Mouse (Mus musculus) heart, embryonic 10.5 days (tissue): ENCODE results near the gene Gcnt7. TPM values are rescaled to one million over a fixed set of nuclear protein-coding genes. Genes with fewer than 3 reads are reported as not detected.
A peak's percentile ranks its signal among the peaks of the same experiment; 100 is the strongest.

ENCODE experiments used
- DNase-seq: peaks from one replicate; pipeline ENCODE4 v3.0.0-alpha.2; 2017; ENCODE audit warnings: low spot score
- H3K27ac ChIP-seq: fragments of 300-500 bp; sonication (generic); 2 replicates; pipeline ENCODE4 v1.5.1; 2016; ENCODE audit warnings: mild to moderate bottlenecking
- H3K27me3 ChIP-seq: fragments of 300-500 bp; sonication (generic); 2 replicates; pipeline ENCODE4 v1.6.1; 2016; ENCODE audit warnings: mild to moderate bottlenecking; ENCODE audit not compliant: poor library complexity, insufficient read depth, severe bottlenecking
- H3K36me3 ChIP-seq: fragments of 300-500 bp; sonication (generic); 2 replicates; pipeline ENCODE4 v1.6.1; 2016; ENCODE audit warnings: mild to moderate bottlenecking, moderate library complexity
- H3K4me1 ChIP-seq: fragments of 300-500 bp; sonication (generic); 2 replicates; pipeline ENCODE4 v1.6.1; 2016; ENCODE audit warnings: mild to moderate bottlenecking
- H3K4me3 ChIP-seq: fragments of 300-500 bp; sonication (generic); 2 replicates; pipeline ENCODE4 v1.5.1; 2016; ENCODE audit warnings: mild to moderate bottlenecking, moderate library complexity
- H3K9me3 ChIP-seq: fragments of 300-500 bp; sonication (generic); 2 replicates; pipeline ENCODE4 v1.6.1; 2016; ENCODE audit warnings: mild to moderate bottlenecking, moderate library complexity
- WGBS: fragments of 180-500 bp; shearing (Covaris S2); methylation state at CpG from one replicate; pipeline ENCODE4 v1.1.7; 2016; 5-methylcytosine and 5-hydroxymethylcytosine counted together
- polyA plus RNA-seq: library from polyadenylated mRNA; unstranded; fragments of >200 nt; fragmentation: Nextera tagmentation; extraction: Ambion mirVana; gene quantifications from 2 replicates; pipeline ENCODE4 v1.2.1, GENCODE M21; 2016

Gcnt7 gene
- polyA plus RNA-seq, 1 experiment from 2014 or later = 1.8 TPM

DNA sequence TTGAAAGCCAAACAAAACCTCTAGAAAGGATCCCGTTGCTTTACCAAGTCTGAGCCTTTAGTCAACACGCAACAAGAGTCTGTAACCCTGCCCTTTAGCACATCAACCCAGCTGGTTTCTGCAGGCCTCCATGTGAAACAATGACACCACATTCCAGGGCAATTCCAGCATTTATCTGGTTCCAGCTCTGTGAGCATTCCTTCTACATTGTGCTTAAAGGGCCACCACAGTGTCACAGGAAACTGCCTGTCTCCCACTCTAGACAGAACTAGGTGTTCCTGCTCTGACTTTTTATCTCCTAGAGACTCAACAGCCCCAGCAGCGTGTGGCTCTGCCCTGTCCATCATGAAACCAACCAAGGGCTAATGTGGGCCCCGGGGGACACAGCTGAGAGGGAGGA lies 45.1 kb downstream of the Gcnt7 start:
- Histone ChIP-seq H3K27me3 (peaks cover 13% of the 10 kb centered on the region), H3K4me3 (no peak overlapping the region), H3K4me1 (peaks cover 26% of the 10 kb centered on the region), H3K9me3 (no peaks in the 10 kb centered on the region), H3K27ac (peak overlapping the region; percentile 67), H3K36me3 (no peaks in the 10 kb centered on the region)
- DNase-seq = no peak
- 9% methylated on average over 4 of the region's 4 CpGs for WGBS

DNA sequence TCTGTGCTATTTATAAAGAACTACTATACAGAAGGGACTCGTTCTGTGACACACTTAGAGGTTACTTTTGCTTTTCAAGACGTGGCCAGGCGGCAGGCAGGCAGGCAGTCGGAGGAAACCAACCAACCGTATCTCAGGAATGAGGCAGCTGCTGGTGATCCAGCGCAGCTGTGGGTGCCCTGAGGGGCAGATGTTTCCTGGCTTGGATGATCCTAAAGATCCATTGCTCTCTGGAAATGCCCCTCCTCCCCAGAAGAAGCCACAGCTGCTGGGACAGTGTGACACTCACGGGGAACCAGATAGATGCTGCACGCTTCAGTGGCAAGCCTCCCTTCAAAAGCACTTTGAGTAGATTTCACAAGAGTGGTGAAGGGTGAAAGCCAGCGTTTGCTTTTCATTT lies 45.9 kb downstream of the Gcnt7 start:
- Histone ChIP-seq H3K27ac (peak overlapping the region; percentile 36; the same call in 1 of the 2 replicates), H3K9me3 (no peaks in the 10 kb centered on the region), H3K4me3 (peak overlapping the region; percentile 4), H3K4me1 (peaks cover 29% of the 10 kb centered on the region), H3K36me3 (no peaks in the 10 kb centered on the region), H3K27me3 (peaks cover 13% of the 10 kb centered on the region)
- 1% methylated on average over 9 of the region's 9 CpGs for WGBS
- DNase-seq = peak; percentile 81

DNA sequence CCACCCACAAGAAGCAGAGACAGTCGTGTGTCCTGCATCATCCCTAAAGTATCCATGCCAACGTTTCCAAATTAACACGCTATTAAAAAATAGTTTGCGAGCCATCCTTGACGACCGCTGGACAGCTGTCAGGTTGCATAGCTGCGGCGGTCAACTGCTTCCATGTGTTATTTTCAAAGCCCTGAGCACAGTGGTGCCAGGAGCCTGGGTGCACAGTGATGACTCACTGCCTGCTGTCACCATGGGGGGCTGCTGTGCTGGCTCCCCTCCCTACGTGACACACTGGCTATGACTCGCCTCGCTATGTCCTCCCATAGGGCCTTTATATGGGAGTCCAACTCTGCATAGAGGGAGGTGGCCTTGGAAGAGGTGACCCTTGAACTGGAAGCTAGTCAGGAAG lies 47.3 kb downstream of the Gcnt7 start:
- Histone ChIP-seq H3K27me3 (peaks cover 6% of the 10 kb centered on the region), H3K4me1 (peaks cover 29% of the 10 kb centered on the region), H3K4me3 (no peak overlapping the region), H3K36me3 (no peaks in the 10 kb centered on the region), H3K27ac (no peak overlapping the region), H3K9me3 (no peaks in the 10 kb centered on the region)
- WGBS = 78% methylated on average over 11 of the region's 11 CpGs
- DNase-seq = no peak

DNA sequence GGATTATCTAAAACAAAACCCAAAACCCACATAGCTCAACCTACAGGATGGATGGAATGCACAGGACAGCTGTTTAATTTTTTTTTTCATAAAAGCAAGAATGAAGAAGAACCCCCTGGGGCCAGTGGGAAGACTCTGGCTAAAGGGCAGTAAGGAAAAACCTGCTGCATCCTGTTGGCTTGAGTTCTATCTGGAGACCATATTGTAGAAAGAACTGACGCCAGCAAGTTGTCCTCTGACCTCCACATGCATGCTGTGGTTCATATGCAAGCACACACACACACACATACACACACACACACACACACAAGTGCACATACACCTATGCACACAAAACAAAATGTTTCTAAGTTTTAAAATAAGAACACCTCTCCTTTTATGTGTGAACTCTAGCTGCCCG lies 47.7 kb downstream of the Gcnt7 start:
- Histone ChIP-seq H3K27ac (no peak overlapping the region), H3K4me3 (no peak overlapping the region), H3K4me1 (peaks cover 29% of the 10 kb centered on the region), H3K9me3 (no peaks in the 10 kb centered on the region), H3K36me3 (no peaks in the 10 kb centered on the region), H3K27me3 (peaks cover 2% of the 10 kb centered on the region; the same call in 1 of the 2 replicates)
- 71% methylated on average over 2 of the region's 2 CpGs for WGBS
- no peak for DNase-seq

DNA sequence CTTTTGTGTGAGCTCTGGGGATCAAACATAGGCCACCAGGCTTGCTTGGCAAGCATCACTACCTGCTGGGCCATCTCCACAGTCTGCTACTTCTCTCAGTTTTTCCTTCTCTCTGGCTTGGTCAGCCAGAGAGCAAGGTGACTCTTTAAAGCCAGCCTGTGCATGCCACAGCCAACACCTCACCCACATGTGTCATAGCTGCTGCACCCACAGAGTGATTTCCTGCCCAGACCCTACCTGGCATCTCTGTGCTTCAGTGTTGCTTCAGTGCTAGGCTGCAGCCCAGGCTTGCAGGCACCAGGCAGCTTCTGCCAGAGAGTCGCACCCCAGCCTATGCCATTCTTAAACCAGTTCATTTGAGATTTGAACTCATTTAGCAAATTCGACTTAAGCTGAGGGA lies 50.9 kb downstream of the Gcnt7 start:
- no peaks in the 10 kb centered on the region for H3K9me3 ChIP-seq
- H3K27me3 ChIP-seq = peaks cover 7% of the 10 kb centered on the region
- H3K4me1 ChIP-seq = peaks cover 16% of the 10 kb centered on the region
- H3K4me3 ChIP-seq = no peak overlapping the region
- no peaks in the 10 kb centered on the region for H3K36me3 ChIP-seq
- H3K27ac ChIP-seq = no peak overlapping the region
- DNase-seq = no peak
- 84% methylated on average over 2 of the region's 2 CpGs for WGBS

DNA sequence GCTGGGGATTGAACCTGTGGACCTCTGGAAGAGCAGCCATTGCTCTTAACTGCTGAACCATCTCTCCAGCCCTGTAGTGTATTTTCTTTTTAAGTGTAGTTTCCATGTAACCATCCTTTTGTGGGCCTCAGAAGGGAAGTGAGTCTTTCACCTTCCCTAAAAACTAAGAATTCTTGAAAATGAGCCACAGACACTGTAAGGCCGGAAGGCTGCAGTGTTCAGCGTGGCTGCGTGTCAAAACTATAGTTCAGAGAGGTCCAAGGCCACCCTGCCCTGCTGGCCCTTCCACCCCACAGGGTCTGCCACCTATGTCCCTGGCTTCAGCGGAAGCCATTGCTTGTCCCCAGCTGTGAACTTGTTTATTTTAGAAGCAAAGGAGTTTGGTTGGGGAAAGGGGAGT lies 52.2 kb downstream of the Gcnt7 start:
- Histone ChIP-seq H3K27ac (no peak overlapping the region), H3K4me1 (peaks cover 19% of the 10 kb centered on the region; the same call in 1 of the 2 replicates), H3K4me3 (no peak overlapping the region), H3K9me3 (no peaks in the 10 kb centered on the region), H3K36me3 (no peaks in the 10 kb centered on the region), H3K27me3 (peaks cover 7% of the 10 kb centered on the region)
- 55% methylated on average over 4 of the region's 4 CpGs for WGBS
- DNase-seq = no peak

DNA sequence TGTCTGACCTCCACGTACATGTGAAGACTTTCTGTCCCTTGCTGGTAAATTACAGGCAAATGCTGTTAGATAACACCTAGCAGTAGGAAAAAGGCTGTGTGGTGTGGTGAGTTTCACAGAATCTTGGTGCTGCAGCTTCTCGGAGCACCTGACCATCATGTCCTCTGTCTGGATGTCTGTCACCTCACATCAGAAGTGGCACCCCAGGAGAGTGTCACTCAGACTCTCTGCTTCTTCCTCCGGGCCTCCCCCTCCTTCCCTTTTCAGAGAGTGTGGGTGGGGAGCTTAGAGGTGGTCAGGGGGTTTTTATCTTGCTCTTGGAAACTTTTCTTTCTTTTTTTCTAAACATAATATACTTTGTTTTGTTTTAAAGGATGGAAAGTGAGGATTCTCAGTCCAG lies 53.4 kb downstream of the Gcnt7 start:
- WGBS = 43% methylated on average over 3 of the region's 3 CpGs
- peaks cover 23% of the 10 kb centered on the region; the same call in 1 of the 2 replicates for H3K4me1 ChIP-seq

DNA sequence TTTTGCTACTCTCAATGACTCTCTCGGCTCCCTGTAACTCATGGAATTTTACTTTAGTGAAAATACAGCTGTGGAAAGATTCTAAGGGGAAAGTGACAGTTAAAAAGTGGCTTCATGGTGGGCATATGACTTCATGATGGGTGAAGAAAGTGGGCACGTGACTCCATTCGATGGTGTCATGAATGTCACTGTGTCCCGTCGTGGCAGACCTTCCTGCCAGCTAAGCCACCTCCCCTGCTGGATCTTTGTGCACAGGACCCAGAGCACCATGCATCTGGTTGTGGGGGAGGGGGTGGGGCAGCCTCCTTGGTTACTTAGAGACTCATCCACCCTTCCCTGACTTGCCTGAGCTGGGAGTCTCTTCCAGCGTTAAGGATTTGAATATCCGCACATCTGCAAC lies 54.2 kb downstream of the Gcnt7 start:
- peaks cover 29% of the 10 kb centered on the region; the same call in 1 of the 2 replicates for H3K4me1 ChIP-seq
- no peaks in the 10 kb centered on the region for H3K36me3 ChIP-seq
- WGBS = 63% methylated on average over 7 of the region's 7 CpGs
- no peaks in the 10 kb centered on the region for H3K9me3 ChIP-seq
- no peak overlapping the region for H3K27ac ChIP-seq
- H3K4me3 ChIP-seq = no peak overlapping the region
- no peak for DNase-seq
- peaks cover 7% of the 10 kb centered on the region for H3K27me3 ChIP-seq

More for the DNA sequence above, 53.4 kb downstream of the Gcnt7 start:
- Histone ChIP-seq H3K27ac (no peak overlapping the region), H3K4me3 (no peak overlapping the region), H3K36me3 (no peaks in the 10 kb centered on the region), H3K9me3 (no peaks in the 10 kb centered on the region), H3K27me3 (peaks cover 7% of the 10 kb centered on the region)
- DNase-seq = no peak

DNA sequence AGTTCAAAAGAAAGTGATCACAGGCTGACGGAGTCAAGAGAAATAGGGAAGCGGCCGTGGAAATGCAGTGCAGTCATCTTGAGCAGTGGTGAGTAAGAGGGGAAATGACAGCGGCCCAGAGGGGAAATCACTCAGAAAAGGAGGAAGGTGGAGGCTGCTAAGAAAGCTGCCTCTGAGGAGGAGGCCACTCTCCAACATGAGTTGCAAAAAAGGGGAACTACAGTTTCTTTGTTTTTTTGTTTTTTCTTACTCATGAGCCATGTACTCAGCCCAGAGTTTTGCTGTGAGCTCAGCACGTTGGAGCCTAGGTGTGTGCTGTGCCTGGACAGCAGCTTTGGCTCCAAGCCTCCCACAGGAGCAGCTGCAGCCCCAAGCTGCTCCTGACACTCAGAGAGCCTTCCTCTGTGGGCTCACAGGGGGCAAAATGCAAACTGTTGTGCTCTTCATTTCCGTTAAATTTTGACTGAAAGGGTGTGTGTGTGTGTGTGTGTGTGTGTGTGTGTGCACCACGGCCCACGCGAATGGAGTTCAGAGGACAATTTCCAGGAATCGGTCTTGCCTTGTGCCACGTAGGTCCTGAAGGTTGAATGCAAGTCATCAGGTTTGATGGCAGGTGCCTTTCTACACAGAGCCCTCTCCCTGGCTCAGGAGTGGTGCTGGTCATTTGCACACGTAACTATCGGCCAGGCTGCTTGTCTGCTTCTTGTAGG lies 57.1 kb downstream of the Gcnt7 start:
- no peak for DNase-seq
- no peaks in the 10 kb centered on the region for H3K9me3 ChIP-seq
- H3K36me3 ChIP-seq = no peaks in the 10 kb centered on the region
- WGBS = 65% methylated on average over 13 of the region's 13 CpGs
- no peak overlapping the region for H3K27ac ChIP-seq
- no peak overlapping the region for H3K4me3 ChIP-seq
- H3K27me3 ChIP-seq = peaks cover 9% of the 10 kb centered on the region
- peaks cover 18% of the 10 kb centered on the region; the same call in 1 of the 2 replicates for H3K4me1 ChIP-seq

Other genes starting within 250 kb of the Gcnt7 start
- not detected in 2 replicates for gene Mc3r, start 210.1 kb downstream of the Gcnt7 start, polyA plus RNA-seq
- 23.3 and 24.9 TPM in 2 replicates for gene Fam210b, start 113.0 kb downstream of the Gcnt7 start, polyA plus RNA-seq
- 138 and 163 TPM in 2 replicates for gene Aurka, start 88.1 kb downstream of the Gcnt7 start, polyA plus RNA-seq
- 44.1 and 48.3 TPM in 2 replicates for gene Cstf1, start 87.9 kb downstream of the Gcnt7 start, polyA plus RNA-seq
- gene Cass4, start 64.8 kb downstream of the Gcnt7 start, polyA plus RNA-seq = 0.20 and 0.30 TPM in 2 replicates
- 56.0 and 66.0 TPM in 2 replicates for gene Rtf2, start 18.0 kb downstream of the Gcnt7 start, polyA plus RNA-seq
- gene Fam209, start 13.9 kb upstream of the Gcnt7 start, polyA plus RNA-seq = not detected in 2 replicates
- gene Tfap2c, start 91.0 kb upstream of the Gcnt7 start, polyA plus RNA-seq = 0.49 and 2.3 TPM in 2 replicates